Mouse (Mus musculus) adrenal gland, postnatal 25 days (tissue): Measurements from ENCODE around the gene Maml3. TPM values are rescaled to one million over a fixed set of nuclear protein-coding genes. Genes with fewer than 3 reads are reported as not detected.
A peak's percentile ranks its signal among the peaks of the same experiment; 100 is the strongest.

Source experiments
- DNase-seq: peaks from one replicate; pipeline ENCODE4 v3.0.0; 2021; ENCODE audit warnings: mixed read lengths
- total RNA-seq: library from RNA; stranded (reverse); gene quantifications from 2 replicates; pipeline ENCODE4 v1.2.3, GENCODE M21; 2021

Gene Maml3
- total RNA-seq, 1 experiment from 2014 or later: 11.8 TPM

- no peak for DNase-seq
Measured at GRCm38 (mm10) chr3:51742405-51742804, 362.5 kb downstream of the Maml3 start.

GRCm38 (mm10) chr3:51741824-51742223 lies 363.1 kb downstream of the Maml3 start:
- DNase-seq: no peak

DNA sequence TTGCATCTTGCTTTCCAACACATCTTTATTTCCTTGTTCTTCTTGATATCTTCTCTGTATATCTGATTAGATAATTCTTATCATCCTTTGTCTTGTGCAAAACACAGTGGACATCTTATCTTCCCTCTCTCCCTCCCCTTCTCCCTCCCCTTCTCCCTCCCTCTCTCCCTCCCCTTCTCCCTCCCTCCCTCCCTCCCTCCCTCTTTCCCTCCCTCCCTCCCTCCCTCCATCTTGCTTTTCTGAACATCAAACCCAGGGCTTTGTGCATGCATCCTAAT lies 365.1 kb downstream of the Maml3 start:
- no peak for DNase-seq

GRCm38 (mm10) chr3:51739049-51739834 lies 365.6 kb downstream of the Maml3 start:
- DNase-seq: no peak

- no peak for DNase-seq
Measured at GRCm38 (mm10) chr3:51733685-51734084, 371.2 kb downstream of the Maml3 start.

DNA sequence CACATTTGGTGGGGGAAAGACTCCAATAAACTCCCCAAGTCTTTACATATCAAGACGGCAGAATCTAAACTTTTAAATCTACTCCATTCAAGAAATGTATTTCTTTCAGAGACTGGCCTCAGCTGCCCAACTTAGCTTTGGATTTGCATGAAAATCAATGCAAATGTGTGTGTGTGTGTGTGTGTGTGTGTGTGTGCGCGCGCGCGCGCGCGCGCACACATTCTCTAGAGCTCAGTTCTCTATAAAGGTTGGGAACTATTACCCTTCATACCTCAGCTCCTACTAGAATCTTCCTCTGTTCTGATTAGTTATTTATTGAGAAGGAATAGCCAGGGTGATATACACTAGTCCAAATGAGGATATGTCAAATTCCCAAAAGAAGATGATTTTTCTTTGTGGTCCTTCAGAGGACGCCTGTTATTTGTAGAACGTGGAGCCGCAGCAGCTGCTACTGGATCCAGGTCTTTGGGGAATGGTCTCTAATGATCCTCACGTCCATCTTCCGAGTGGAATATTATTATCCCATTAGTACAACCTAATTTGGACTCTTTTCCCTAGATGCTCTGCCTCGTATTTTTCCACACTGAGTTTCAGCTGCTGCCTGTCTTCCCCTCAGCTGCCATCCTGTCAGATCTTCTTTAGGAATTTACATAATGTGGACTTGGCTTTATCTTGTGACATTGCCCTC lies 372.8 kb downstream of the Maml3 start:
- no peak for DNase-seq

GRCm38 (mm10) chr3:51730662-51731061 lies 374.2 kb downstream of the Maml3 start:
- no peak for DNase-seq

GRCm38 (mm10) chr3:51729109-51729918 lies 375.6 kb downstream of the Maml3 start:
- no peak for DNase-seq

- no peak for DNase-seq
Measured at GRCm38 (mm10) chr3:51728456-51728855, 376.4 kb downstream of the Maml3 start.

DNA sequence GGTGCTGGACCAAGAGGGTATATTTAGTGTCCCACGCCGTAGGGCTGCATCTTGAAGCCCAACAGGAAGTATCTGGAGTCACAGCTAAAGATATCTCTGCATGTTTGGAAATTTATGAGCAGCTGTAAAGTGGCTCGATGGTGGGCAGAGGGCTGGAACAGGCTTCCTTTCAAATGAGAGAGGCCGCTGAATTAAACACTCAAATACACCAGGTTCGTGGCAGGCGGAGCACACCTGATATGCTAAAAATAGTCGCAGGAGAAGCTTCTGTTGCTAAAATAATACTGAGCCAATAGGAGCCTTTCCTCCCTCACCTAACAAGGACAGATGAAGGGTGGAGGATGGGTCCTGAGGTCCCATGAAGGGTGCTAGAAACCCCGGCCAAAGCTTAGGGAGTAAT lies 376.9 kb downstream of the Maml3 start:
- no peak for DNase-seq

GRCm38 (mm10) chr3:51727487-51727886 lies 377.4 kb downstream of the Maml3 start:
- no peak for DNase-seq

DNA sequence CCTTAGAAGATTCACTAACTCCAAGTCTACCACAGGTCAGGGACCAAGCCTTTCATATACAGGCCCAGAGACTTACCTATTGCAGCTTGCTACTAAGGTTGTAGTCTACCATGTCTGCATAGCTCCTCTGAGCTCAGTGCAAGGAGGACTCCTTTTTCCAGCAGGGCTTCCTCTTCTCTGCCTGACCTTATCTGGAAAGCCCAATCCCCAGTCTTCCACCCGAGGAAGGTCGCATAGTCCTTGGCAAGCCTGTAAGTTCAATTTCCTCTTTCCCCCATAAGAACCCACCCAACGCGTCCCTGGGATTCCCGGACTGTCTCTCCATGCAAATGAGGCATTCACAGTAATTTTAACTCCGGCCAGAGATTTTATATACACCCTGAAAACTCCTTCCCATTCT lies 378.6 kb downstream of the Maml3 start:
- DNase-seq: no peak

- no peak for DNase-seq
Measured at GRCm38 (mm10) chr3:51719982-51720381, 384.9 kb downstream of the Maml3 start.

DNA sequence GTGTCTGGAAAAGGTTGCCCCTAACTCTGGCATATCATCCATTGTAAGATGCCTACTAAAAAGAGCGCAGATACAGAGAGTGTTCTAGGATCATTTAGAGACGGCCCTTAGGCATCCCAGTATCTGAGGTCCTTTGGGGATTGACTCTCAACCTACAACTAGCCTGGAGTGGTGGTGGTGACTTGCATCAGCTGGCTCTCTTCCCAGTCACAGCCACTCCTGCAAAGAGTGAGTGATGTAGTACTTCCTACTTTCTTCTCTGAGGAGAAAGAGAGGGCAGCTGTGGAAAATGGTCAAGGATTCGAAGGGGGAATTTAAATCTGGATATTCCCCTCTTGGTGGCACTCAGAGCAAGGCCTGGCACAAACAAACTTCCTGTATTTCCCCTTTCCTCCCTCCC lies 385.5 kb downstream of the Maml3 start:
- no peak for DNase-seq

- no peak for DNase-seq
Measured at GRCm38 (mm10) chr3:51717909-51718308, 387.0 kb downstream of the Maml3 start.

GRCm38 (mm10) chr3:51717455-51717854 lies 387.4 kb downstream of the Maml3 start:
- DNase-seq: no peak

DNA sequence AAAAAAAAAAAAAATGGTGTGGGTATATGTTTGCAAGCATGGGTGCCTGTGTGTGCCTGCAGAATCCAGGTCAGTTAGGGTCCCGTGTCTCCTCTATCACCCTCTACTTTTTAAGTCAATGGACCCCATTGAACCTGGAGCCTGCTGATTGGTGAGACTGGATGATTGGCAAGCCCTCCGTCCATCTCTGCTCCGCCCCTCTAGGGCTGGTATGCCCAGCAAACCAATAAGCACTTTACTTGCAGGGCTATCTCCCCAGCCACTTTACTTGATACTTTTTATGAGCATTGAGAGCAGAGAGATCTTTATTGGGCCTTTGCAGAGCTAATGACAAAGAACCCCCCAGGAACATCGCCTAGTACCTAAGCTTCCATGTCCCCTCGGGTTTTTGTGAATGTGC lies 390.4 kb downstream of the Maml3 start:
- no peak for DNase-seq

- no peak for DNase-seq
Measured at GRCm38 (mm10) chr3:51713233-51713632, 391.6 kb downstream of the Maml3 start.

DNA sequence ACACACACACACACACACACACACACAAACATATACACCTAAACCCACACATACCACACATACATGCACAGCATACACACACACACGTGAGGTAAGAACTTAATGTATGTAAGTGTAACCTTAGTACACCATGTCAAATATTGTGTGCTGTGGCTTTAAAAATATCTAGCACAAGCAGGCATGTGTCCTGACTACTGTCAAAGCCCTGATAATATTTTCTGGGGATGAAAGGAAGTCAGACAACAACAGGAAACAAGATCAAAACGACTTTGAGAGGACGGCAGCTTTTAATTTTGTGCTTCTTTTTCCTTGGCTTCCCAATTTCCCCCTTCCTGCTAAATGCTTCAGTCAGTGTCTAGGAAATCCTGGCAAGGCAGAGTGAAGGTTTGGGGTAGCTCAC lies 392.5 kb downstream of the Maml3 start:
- DNase-seq: no peak

DNA sequence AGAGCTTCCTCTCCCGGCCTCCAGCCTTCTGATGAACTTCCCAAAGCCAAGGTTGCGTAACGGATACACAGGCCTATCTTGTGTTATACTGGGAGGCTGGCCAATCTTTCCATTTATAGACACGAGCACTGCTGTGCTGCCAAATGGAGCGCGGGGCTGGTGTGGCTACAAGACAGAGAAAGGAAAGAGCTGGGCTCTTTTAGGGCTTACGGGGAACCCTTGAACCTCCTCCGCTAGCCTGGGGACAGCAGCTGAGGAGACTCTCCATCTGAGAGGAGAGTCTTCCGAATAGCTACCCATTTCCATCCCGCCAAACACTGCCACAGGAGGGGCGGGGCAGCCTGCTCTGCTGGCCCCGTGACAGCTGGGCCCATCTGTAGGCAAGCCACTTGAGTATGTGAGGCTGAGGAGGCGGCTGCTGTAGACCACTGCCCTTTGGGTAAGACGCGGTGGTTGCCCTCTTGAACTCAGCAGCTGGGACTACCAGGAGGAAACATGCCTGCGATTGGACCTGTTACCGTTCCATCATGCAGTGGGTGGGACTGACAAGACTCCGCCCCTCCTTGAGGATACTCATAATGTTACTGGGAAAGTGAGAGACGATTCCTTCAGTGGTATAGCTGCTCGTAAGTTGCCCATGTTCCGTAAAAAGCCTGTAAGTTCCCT lies 396.0 kb downstream of the Maml3 start:
- peak; percentile 77 for DNase-seq

DNA sequence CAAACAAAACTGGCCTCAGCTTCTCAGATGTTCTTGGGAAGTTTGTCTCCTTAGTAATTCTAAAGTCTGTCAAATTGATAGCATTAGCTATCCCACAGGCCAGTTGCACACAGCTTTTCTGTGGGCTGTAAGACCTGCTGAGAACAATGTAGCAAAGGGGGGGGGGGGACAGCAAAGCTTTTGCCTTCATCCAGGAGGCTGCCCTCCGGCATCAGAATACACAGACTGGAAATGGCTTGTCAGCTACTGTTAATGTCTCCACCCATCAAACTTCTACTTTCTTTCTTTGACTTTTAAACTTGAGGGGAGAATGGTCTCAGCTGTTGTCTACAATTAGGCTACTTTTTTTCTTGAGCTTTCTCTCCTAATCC lies 396.5 kb downstream of the Maml3 start:
- no peak for DNase-seq

- DNase-seq: no peak
Measured at GRCm38 (mm10) chr3:51705220-51705619, 399.7 kb downstream of the Maml3 start.

DNA sequence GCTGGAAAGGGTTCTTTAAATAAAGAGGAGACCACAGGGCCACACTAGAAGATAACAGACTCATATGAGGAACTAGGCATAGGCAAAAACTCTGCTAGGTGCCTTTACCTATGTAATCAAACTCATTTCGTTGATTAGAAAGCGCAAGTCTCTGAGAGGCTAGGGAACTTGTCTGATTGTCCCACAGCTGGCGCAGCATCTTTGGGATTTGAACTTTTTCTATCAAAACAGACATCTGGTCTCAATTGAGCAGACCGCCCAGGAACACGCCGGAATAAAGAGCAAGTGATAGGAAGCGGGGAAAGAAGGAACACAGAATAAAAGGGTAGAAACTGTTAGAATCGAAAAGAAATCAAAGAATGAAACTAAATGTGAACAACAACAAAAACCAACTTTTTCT lies 401.4 kb downstream of the Maml3 start:
- no peak for DNase-seq
